Mouse (Mus musculus): Measurements from ENCODE around the gene Lrch1.

Lrch1 gene

GRCm38 (mm10) chr14:74893085-74893648 lies 54.5 kb downstream of the Lrch1 start:
- no peak for DNase-seq (ENCODE audit: extremely low spot score)

GRCm38 (mm10) chr14:74889304-74889703 lies 58.4 kb downstream of the Lrch1 start:
- no peak for DNase-seq (ENCODE audit: extremely low spot score)

GRCm38 (mm10) chr14:74888103-74888502 lies 59.6 kb downstream of the Lrch1 start:
- no peak for DNase-seq (ENCODE audit: extremely low spot score)

GRCm38 (mm10) chr14:74886453-74886852 lies 61.2 kb downstream of the Lrch1 start:
- no peak for DNase-seq (ENCODE audit: extremely low spot score)

GRCm38 (mm10) chr14:74884920-74885319 lies 62.8 kb downstream of the Lrch1 start:
- no peak for DNase-seq (ENCODE audit: extremely low spot score)

- no peak for DNase-seq (ENCODE audit: extremely low spot score)
Measured at GRCm38 (mm10) chr14:74884024-74884680, 63.5 kb downstream of the Lrch1 start.

- no peak for DNase-seq (ENCODE audit: extremely low spot score)
Measured at GRCm38 (mm10) chr14:74883204-74883603, 64.5 kb downstream of the Lrch1 start.

GRCm38 (mm10) chr14:74882754-74883153 lies 64.9 kb downstream of the Lrch1 start:
- DNase-seq (ENCODE audit: extremely low spot score) = no peak

GRCm38 (mm10) chr14:74880868-74881267 lies 66.8 kb downstream of the Lrch1 start:
- DNase-seq (ENCODE audit: extremely low spot score) = no peak

GRCm38 (mm10) chr14:74879480-74879879 lies 68.2 kb downstream of the Lrch1 start:
- no peak for DNase-seq (ENCODE audit: extremely low spot score)

GRCm38 (mm10) chr14:74877287-74877686 lies 70.4 kb downstream of the Lrch1 start:
- DNase-seq (ENCODE audit: extremely low spot score) = no peak

GRCm38 (mm10) chr14:74871220-74871619 lies 76.5 kb downstream of the Lrch1 start:
- no peak for DNase-seq (ENCODE audit: extremely low spot score)

- no peak for DNase-seq (ENCODE audit: extremely low spot score)
Measured at GRCm38 (mm10) chr14:74868902-74869230, 78.8 kb downstream of the Lrch1 start.

GRCm38 (mm10) chr14:74868188-74868901 lies 79.3 kb downstream of the Lrch1 start:
- no peak for DNase-seq (ENCODE audit: extremely low spot score)

GRCm38 (mm10) chr14:74867076-74868042 lies 80.3 kb downstream of the Lrch1 start:
- DNase-seq (ENCODE audit: extremely low spot score) = no peak

GRCm38 (mm10) chr14:74865738-74866137 lies 81.9 kb downstream of the Lrch1 start:
- no peak for DNase-seq (ENCODE audit: extremely low spot score)

GRCm38 (mm10) chr14:74864805-74865483 lies 82.7 kb downstream of the Lrch1 start:
- no peak for DNase-seq (ENCODE audit: extremely low spot score)

GRCm38 (mm10) chr14:74861456-74861855 lies 86.2 kb downstream of the Lrch1 start:
- DNase-seq (ENCODE audit: extremely low spot score) = no peak

- no peak for DNase-seq (ENCODE audit: extremely low spot score)
Measured at GRCm38 (mm10) chr14:74859154-74859553, 88.5 kb downstream of the Lrch1 start.

GRCm38 (mm10) chr14:74855429-74855828 lies 92.2 kb downstream of the Lrch1 start:
- no peak for DNase-seq (ENCODE audit: extremely low spot score)

GRCm38 (mm10) chr14:74853759-74854100 lies 93.9 kb downstream of the Lrch1 start:
- DNase-seq (ENCODE audit: extremely low spot score) = no peak

Measured in embryo, embryonic 9.5 days (tissue).